Mouse (Mus musculus): ENCODE measurements at regions not wholly inside any gene's neighbourhood (a gene's known extent, or its start where the extent isn't known, plus 50 kb on each side); places are given as distances from the start of the nearest gene placed in this dataset.

DNA sequence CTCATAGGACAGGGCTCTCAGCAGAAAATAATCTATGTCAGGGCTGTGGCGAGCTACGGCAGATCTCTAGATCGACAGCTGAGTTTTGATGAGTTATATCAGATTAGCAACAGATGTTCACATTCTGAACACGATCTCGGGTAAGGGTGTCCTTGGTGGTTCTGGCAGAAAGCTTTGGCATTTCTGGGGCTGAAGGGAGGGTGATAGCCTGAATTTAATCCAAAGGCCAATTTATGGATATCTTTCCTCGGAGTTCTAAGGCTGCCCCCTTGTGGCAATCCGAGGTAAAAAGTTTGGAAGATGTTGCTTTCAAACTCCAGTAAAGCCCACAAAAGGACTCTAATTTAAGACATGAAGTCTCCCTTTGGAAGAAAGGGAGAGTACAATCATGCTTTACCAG lies 101.3 kb upstream of the Luzp2 start:
- peak; percentile 5 for DNase-seq

- DNase-seq: no peak
Measured at GRCm38 (mm10) chr7:54734861-54735260, 100.4 kb upstream of the Luzp2 start.

DNA sequence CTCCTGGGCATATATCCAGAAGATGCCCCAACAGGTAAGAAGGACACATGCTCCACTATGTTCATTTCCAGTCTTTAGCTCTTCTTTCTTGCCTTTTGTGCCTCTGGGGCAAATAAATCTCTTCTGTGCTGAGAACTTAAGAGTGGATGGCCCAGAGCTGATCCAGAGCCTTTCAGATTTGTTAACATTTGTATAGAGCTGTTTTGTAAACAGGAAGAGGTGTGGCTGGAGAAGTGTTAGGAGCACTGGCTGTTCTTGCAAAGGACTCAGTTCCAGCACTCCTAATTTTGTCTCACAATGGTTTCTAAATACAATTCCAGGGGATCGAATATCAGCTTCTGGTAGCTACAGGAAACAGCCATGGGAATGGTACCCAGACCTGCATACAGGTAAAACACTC lies 68.0 kb upstream of the Luzp2 start:
- DNase-seq: no peak

- no peak for DNase-seq
Measured at GRCm38 (mm10) chr7:54768683-54769082, 66.6 kb upstream of the Luzp2 start.

GRCm38 (mm10) chr7:54781939-54782520 lies 53.3 kb upstream of the Luzp2 start:
- no peak for DNase-seq

GRCm38 (mm10) chr7:54782604-54783003 lies 52.7 kb upstream of the Luzp2 start:
- no peak for DNase-seq

DNA sequence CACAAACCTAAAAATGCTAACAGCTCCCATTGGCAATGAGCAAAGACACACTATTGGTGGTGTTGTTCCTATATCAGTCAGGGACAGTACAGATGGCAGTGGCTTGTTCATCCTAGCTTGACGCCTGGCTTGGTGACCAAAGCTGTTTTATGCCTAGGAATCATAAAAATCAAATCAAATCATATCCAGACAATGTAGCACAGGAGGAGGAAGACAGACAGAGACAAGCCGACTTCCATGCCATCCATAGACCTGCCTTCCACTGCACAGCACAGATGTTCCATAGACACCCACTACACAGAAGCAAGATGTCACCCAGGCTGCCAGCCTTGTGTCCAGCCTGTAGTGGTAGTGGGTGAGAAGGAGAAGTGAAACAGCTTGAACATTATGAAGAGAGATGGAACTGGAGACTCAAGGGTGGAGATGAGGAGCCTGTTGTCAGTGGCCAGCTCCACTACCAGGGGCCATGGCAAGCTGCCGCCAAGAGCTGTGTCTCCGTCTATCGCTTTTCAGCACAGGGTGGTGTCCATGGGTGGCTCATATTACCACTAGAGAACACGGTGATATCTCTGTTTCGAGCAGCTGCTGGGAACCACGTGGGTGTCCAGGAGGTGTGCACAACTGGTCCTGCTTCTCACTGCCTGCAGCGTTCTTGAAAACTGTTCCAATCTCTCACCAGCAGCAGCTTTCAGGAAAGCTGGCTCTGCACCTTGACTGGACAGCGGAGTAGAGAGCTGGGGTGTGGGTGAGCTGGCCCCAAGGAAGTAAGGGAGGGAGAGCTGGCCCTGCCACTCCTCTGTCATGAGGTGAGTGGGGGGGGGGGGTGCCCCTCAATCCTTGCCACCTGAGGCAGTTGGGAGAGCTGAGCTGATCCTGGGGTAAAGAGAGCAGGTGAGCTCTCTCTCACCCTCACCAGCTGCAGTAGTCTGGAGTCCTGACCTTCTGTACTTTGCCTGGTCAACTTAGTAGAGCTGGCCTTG lies 51.5 kb upstream of the Luzp2 start:
- DNase-seq: no peak

All from kidney, adult 18-20 months (tissue).